In the genomic region with DNA sequence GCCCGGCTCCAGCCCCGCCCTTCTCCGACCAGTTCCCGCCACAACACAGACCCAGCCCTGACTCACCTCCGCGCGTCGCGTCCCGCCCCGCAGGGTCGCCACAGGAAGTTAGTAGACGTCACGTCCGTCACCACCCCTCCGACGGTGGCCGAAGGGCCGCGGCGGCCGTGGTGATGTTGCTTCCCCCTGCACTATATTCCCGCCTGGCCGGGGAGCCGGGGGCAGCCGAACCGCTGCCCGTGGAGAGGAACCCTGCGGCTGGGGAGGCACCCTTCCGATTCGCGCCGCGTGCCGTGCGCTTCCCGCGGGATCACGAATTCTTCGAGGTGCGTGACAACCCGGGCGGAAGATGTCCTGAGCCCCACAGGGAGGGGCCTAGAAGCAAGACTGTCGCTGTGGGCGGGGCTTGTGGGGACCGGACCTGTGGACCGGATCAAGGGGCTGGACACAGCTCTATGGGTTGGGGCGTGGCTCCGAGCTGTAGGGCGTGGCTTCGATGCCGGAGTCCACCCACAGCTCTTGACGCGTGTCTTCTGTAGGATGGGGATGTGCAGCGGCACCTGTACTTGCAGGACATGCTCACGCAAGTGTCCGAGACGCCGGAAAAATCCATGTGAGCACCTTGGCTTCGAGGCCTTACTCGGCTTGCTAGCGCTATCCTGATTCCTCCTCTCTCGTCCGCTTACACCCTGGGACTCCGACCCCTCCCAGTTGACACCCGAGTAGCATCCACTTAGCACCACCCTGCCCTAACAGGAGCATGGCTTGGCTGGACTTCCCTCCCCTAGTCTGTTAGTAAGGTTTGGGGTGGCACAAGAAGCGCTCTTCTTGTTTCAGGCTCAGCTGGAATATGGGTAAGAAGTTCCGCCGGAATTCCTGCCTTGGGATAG, we compare ENCODE assay signal across 8 mouse cellular contexts. TPM values are rescaled to one million over a fixed set of nuclear protein-coding genes. Genes with fewer than 3 reads are reported as not detected.
A peak's percentile ranks its signal among the peaks of the same experiment; 100 is the strongest.
DNase-seq lines count a peak whose midpoint lies in the region; ATAC-seq lines count a peak whose summit lies in the region.

Gene Zfp511 (plus strand): TSS at position 111 of the 890 bp plus-strand sequence.
Gene Tubgcp2 (minus strand): TSS at position 389 of the 890 bp plus-strand sequence.

- H3K27ac ChIP-seq in intestine, embryonic 14.5 days (ENCODE audit: low read depth), result peak within 1 kb of the TSS; percentile 88

- peaks cover 13% of the 10 kb centered on the region for H3K4me1 ChIP-seq in intestine, embryonic 14.5 days (replicated peaks; ENCODE audit: control insufficient read depth, insufficient read depth, low read length)

- peak within 1 kb of the TSS; percentile 77 for H3K9ac ChIP-seq in intestine, embryonic 14.5 days (ENCODE audit: low read length)

- H3K27me3 ChIP-seq in intestine, embryonic 14.5 days (replicated peaks; ENCODE audit: control insufficient read depth, insufficient read depth, low read length), result no peaks in the 10 kb centered on the region

- DNase-seq in adrenal gland, adult 18-20 months (ENCODE audit: low spot score in 2 of 2), result peak; percentile 91 to 94
- DNase-seq in embryo, embryonic 11 days, result peak; percentile 99
- DNase-seq in gastrocnemius, postnatal 25 days, result peak; percentile 93
- DNase-seq in intestine, embryonic 14.5 days (ENCODE audit: low spot score), result peak; percentile 97
- peak; percentile 85 to 91 for DNase-seq in left cerebral cortex, postnatal 14 days (ENCODE audit: low spot score in 2 of 2)
- DNase-seq in mesoderm, embryonic 11.5 days (ENCODE audit: low read depth, low spot score), result peak; percentile 96
- DNase-seq in right cerebral cortex, postnatal 36 days (ENCODE audit: low spot score in 2 of 2), result peak; percentile 91 to 92
- peak; percentile 98 for DNase-seq in yolk sac, embryonic 10.5 days (ENCODE audit: low spot score)

- H3K4me3 ChIP-seq in intestine, embryonic 14.5 days (ENCODE audit: low read depth, low read length), result peak within 1 kb of the TSS; percentile 99

- H3K36me3 ChIP-seq in intestine, embryonic 14.5 days (ENCODE audit: control insufficient read depth, insufficient read depth, low read length), result peaks cover 37% of the 10 kb centered on the region

- intact Hi-C loops in left cerebral cortex, postnatal 14 days (cut with DNase I), result no loop called here

- H3K4me2 ChIP-seq in intestine, embryonic 14.5 days (ENCODE audit: low read length), result peak within 1 kb of the TSS; percentile 74

- under 1% methylated on average over 69 of the region's 69 CpGs for WGBS in intestine, embryonic 14.5 days

- ATAC-seq in intestine, embryonic 14.5 days (replicated peaks; ENCODE audit: low FRiP score, low TSS enrichment, low read depth), result peak; percentile 98

- H3K9me3 ChIP-seq in intestine, embryonic 14.5 days (ENCODE audit: control insufficient read depth, low read length), result no peaks in the 10 kb centered on the region

RNA-seq across cellular contexts. Expression of gene Zfp511, which starts in this region (rescaled TPM):
- 10 to 100 TPM; 16.3 to 23.5 TPM for total RNA-seq in adrenal gland, adult 18-20 months (2021)
- 1 to 10 TPM; 7.1 to 8.5 TPM for total RNA-seq in gastrocnemius, postnatal 25 days (2021)
- 36.1 and 41.5 TPM in 2 replicates for polyA plus RNA-seq in intestine, embryonic 14.5 days (2014; fragmentation: Nextera tagmentation; extraction: Ambion mirVana)
- 10 to 100 TPM; 18.8 to 25.9 TPM for total RNA-seq in left cerebral cortex, postnatal 14 days (2021)

RNA-seq across cellular contexts. Expression of gene Tubgcp2, which starts in this region (rescaled TPM):
- 10 to 100 TPM; 18.5 to 22.8 TPM for total RNA-seq in adrenal gland, adult 18-20 months (2021)
- 10 to 100 TPM; 16.4 TPM for total RNA-seq in gastrocnemius, postnatal 25 days (2021)
- 56.0 and 61.2 TPM in 2 replicates for polyA plus RNA-seq in intestine, embryonic 14.5 days (2014; fragmentation: Nextera tagmentation; extraction: Ambion mirVana)
- total RNA-seq in left cerebral cortex, postnatal 14 days (2021), result 10 to 100 TPM; 38.2 to 38.4 TPM

Comparison
In these comparisons a context has a peak if more than half of its experiments do, and no peak if none do; other contexts are left out.
1. Peak in every context shown above with its lines: DNase-seq, ATAC-seq, H3K4me3 ChIP-seq and H3K27ac ChIP-seq.